Mouse (Mus musculus) thymus, postnatal 10 days (tissue): ENCODE data around the gene 3110070M22Rik.
"Not testable (repeated sequence)": the region's sequence is repeated elsewhere in the genome, so short reads cannot be mapped to it uniquely, and the experiment has no call there.

Experiments used
- DNase-seq, 2 experiments: peaks; one replicate each; pipeline ENCODE4 v3.0.0; 2021; ENCODE audit warnings: low spot score in 2 of 2

3110070M22Rik gene

DNA sequence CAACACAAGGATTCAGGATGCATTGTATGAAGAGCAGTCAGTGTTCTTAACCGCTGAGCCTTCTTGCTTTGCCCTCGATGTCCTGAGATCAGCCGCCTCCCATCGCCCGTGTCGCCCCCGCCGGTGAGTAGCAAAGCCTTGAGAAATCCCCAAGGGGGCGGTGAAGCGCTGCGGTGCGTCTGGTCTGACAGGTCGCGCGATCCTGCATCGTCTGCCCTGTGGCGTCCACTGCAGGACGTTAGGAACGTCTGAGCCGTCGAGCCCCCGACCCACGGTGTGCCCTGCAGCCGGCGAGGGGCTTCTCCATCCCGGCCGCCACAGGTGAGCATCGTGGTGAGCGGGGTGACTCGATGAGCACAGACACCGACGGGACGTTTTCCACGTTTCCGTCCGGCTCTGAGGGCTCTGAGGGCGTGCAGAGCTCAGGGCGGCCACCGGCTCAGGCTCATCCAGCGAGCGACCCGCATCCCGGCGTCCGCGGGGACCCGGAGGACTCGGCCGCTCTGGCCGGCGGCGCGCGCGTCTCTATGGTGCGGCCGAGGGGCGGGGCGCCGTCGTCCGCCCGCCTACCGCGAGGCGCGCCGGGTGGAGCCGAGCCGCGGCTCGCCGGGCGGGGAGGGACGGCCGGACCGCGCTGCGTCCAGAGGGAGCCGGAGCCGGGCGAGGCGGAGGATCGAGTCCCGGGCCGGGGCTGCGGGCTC, at the start of gene 3110070M22Rik, which contains the start of gene Tmem267:
Gene 3110070M22Rik, minus strand, starts transcription at position 504 of the 701 bp plus-strand sequence.
Gene Tmem267, plus strand, starts transcription at position 160 of the 701 bp plus-strand sequence.
- DNase-seq, result peak; percentile 69 to 84

DNA sequence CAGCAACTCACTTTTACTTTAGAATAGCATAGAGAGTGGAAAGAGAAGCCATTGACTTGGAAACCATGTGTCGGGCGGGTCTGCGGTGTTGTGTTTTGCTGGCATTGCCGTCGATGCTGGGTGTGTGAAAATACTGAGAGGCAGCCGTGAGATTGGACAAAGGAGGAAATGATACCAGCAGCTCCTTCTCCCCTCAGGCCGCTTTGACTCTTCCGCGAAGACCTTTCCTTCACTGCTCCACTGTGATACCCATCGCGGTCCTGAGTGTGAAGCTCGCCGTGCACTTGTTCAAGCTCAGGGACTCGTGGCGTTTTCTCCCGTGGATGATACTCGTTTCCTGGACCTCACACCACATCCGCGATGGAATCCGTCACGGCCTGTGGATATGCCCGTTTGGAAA, 6.8 kb upstream of the 3110070M22Rik start:
- not testable (repeated sequence) for DNase-seq

DNA sequence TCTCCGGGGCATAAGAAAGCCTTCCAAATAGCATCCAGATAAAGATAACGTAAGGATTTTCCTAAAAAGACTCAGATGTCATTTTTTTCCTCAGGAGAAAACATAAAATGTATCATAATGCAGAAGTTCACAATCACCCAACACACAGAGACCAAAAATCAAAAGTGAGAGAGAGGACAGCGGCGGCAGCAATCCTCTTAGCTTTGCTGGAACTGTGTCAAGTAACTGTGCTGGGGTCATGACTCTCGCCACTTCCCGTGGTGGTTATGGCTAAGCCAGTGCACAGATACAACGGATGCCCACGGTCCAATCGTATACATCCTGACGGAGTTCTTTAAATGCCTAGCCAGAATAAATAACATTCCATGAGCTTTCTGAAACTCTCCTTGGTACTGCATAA, 3.9 kb upstream of the 3110070M22Rik start:
- not testable (repeated sequence) for DNase-seq

DNA sequence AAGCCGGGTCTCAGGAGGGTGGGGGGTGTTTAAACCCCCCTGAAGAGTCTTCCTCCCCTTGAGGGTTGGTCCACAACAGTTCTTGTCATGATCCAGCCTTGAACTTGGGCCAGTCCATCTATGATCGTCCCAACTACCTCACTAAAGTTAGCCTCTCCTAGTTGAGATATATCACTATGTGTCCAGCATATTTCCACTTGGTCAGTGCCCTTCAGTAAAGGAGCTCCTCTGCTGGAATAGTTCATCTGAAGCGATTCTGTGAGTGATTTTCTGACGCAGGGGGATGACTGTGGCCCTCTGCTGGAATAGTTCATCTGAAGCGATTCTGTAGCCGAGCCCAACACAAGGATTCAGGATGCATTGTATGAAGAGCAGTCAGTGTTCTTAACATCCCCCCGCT, 829 bp downstream of the 3110070M22Rik start:
- DNase-seq, result no peak

DNA sequence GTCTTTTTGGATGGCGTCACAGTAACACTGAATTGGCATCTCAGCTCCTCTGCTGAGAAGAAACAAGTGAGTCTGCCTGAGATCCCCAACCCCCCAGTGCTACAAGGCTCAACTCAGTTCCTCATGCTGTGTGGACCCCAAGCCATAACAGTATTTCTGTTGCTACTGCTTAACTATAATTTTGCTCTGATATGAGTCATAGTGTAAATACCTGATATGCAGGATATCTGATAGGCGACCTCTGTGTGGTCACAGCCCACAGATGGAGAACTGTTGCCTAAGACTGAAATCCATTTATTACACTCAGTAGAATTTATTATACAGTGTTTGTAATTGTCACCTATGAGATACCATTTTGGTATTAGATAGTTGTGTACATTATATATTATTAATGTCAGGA, 10.4 kb downstream of the 3110070M22Rik start:
- DNase-seq, result no peak

DNA sequence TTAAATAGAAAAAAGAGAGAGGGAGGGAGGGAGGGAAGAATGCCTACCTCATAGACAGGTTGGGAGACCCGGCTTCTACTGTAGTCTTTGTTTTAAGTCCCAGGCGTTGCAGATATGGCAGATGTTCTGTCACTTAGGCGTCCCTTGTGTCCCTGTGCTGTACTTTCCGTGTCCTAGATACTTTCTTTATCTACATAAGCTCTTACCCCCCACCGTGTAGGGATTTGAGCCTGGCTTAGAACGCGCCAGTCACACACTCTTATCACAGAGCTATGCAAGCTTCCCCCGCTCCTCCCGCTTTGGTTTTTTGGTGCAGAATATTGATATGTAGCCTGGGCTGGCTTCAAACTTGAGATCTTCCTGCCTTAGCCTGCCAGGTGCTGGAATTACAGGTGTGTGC, 11.6 kb downstream of the 3110070M22Rik start:
- no peak for DNase-seq

DNA sequence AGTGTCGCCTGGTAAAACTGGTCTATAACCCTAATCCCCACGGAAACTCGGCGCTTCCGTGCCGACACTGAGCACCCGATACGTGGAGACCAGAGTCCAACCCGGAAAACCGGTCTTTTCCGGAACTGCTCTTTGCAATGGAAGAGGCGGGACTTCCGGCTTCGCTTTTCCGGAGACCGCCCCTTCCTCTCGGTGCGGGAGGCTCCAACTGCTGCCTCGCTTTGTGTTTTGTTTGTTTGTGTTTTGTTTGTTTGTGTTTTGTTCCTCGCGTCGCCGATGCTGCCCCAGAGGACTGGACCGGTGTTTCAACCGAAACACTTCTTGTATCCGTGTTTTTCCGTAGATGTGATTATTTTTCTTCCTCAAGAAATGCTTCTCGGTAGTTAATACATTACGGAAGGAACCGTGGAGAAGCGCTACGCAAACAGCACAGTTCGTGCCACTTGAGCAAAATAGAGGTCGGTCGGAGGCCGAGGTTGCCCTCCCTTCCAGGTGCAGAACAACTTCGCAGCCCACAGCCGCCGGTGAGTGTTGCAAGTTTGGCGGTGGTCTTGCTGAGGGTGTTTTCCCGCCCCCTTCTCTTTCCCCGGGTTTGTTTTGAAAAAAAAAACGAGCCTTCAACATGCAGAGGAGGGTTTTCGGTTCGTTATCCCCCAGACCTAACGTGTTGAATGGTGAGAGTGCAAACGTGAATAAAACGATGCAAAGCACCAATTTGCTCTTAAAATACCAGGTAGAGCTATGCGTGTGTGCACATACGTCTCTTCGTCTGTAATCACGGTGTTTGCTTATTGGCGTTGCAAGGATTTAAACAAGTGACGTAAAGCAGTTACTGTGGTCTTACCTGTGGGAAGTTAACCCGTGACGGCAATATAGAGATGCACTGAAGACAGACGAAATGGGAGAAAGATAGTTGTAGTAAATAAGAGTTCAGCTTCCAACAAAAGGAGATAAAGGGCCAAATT, 25.3 kb downstream of the 3110070M22Rik start, which contains the start of gene 4833420G17Rik:
Gene 4833420G17Rik, plus strand, starts transcription at position 173 of the 965 bp plus-strand sequence.
- peak; percentile 79 to 88 for DNase-seq

DNA sequence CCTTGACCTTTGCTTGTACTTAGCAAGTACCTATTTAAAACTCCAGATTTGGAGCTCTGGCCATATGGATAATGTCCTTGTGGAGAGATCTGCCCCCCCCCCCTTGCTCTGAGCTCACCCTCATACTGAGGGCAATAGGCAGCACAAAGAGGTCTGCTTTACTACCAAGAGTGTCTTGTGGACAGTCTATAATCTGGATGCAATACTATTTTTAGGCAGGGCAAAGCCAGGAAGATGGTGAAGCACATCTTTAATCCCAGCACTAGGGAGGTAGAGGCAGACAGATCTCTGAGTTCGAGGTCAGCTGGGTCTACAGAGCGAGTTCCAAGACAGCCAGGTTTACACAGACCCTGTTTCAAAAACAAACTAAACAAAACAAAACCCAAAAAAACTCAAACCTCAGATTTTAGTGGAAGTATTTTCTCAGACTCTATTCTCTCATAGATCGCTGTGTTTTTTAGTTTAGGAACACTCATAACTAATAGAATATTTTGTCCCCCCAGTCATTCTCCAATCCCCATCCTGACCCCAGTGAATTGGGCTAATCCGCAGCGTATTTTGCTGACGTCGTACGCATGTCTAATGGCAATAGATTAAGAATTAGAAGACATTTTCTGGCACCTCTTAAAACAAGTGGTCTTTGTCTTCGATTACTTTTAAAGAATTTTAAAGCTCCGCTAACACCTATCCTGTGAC, 26.1 kb downstream of the 3110070M22Rik start:
- no peak for DNase-seq

DNA sequence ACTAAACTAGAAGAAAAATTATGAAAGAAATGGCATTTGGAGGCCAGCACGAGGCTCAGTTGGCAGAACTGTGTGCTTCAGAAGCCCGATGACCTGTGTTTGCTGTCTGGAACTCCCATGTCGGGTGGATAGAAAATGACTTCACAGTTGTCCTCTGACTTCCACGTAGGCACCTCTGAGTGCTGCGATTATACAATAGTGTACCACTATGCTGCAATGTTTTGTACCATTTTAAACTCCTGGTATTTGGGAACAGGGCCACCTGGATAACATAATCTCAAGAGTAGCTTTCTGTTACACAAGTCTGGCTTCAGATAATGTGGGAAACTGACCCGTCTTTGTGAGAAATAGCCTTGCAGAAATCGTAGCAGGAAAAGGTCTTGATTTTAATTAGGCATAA, 31.8 kb downstream of the 3110070M22Rik start:
- DNase-seq, result no peak

DNA sequence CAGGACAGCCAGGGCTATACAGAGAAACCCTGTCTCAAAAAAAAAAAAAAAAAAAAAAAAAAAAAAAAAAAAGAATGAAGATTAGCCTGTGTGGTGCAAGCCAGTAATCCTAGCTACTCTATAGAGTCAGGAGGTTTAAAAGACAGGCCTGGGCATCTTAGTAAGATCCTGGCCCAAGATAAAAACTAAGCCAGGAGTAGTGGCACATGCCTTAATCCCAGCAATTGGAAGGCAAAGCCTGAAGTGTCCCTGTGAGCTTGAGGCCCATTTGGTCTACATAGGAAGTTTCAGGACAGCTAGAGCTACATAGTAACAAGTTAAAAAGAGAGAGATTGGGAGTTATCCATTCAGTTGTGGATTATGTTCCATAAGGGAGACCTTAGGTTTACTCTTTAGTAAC, 33.1 kb downstream of the 3110070M22Rik start:
- no peak for DNase-seq

DNA sequence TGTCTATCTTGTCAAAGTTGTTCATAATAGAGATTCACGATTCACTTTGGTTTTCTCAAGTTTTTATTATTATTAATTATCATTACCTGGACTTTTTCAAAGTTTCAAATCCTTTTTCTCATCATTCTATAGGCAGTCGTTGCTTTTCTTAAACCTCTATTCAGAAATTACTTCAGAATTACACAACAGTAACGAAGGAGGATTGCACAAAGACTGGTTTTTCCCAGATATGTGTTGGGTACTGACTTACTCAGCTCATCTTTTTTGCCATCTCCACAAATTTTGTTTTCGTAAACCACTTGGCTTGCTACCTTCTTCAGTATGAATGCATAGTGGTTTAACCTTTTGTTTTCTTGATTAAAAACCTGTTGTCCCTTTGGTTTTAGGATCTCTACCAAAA, 34.6 kb downstream of the 3110070M22Rik start:
- DNase-seq, result no peak

DNA sequence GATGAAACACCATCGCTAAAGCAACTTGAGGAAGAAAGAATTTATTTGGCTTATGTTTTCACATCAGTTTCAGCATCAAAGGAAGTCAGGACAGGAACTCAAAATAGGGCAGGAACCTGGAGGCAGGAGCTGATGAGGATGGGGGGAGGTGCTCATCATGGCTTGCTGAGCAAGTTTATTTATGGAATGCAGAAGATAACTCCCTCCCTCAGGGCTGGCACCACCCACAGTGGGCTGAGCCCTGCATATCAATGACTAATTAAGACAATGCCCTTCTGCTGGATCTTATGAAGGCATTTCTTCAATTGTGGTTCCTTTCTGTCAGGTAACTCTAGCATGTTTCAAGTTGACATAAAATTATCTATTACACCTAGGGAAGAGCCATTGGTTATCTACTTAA, 45.9 kb downstream of the 3110070M22Rik start:
- no peak for DNase-seq
